Mouse (Mus musculus) bone marrow macrophage, adult 2 months (primary cell): Measurements from ENCODE around the gene Pla2r1.

Experiments
- CTCF ChIP-seq: IDR thresholded peaks from 2 replicates; pipeline ENCODE4 v1.5.1; 2012; ENCODE audit warnings: low read depth, mild to moderate bottlenecking, low read length, moderate library complexity
- POLR2A ChIP-seq: IDR thresholded peaks from 2 replicates; pipeline ENCODE4 v1.6.1; 2012; ENCODE audit warnings: mild to moderate bottlenecking, low read depth, low read length, borderline replicate concordance

DNA sequence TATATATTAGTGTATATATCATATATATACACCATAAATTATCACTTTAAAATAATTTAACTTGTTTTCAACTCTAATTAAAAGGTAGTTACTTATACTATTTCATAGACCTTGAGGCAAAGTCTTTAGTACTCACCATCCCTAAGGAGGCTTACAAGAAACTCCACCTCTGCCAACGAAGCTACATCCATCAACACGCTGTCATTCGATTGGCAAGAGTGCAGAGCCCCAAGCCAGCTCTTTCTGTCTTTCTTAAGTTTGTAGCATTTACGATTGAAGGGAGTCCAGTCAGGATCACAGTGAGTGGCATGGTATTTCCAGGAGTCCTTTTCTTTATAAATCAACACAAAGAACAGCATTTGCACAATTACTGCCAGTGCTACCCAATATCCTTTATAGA, 49.1 kb downstream of the Pla2r1 start:
- TF ChIP-seq POLR2A (no peak), CTCF (no peak)
